Mouse (Mus musculus) c-Kit-positive CD71-negative TER-119-negative erythroid progenitor cells, embryonic 14.5 days (primary cell): ENCODE data around the gene Trak2.
"Not testable (repeated sequence)": the region's sequence is repeated elsewhere in the genome, so short reads cannot be mapped to it uniquely, and the experiment has no call there.

Experiments used
- DNase-seq: peaks from one replicate; pipeline ENCODE4 v3.0.0-alpha.2; 2013; ENCODE audit warnings: low read depth

Trak2 gene

DNA sequence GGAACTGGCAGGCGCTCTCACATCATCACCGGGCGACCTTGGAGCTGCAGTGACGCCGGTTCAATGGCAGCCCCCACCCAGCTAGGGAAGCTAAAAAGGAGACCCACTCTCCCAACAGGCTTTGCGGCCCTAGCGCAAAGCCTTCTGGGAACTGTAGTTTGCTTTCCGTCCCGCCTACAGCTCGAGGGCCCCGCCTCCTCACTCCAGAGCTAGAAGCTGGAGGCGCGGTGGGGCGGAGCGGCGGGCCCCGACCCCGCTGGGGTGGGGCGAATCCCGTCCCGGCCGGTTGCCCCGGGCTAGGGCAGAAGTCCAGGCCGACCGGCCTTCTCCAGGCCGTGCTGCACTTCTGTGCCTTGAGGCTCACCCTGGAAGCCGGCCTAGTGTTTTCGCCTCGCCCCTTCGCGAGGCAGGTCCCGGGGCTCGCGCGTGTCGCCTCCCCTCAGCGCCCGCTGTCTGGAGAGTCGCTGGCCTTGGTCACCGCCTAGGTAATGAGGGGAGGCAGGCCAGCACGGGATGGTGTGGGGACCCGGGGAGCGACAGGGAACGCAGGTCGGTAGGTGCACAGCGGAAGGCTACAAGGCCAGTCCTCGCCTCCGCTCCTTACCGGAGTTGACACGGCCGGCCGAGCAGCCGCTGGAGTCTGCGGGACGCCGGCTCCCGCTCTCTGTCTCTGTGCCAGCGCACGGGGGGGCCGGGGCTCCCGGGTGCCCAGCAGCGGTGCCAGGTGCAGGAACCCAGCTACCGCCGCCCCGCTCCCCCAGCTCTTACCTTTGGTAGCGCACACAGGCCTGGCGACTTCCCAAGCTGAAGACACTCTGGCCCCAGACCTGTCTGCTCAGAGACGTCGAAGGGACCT is at the start of gene Trak2, which contains the start of gene Stradb:
Gene Trak2 (minus strand): TSS at position 65 of the 856 bp plus-strand sequence.
Gene Stradb (plus strand): TSS at position 157 of the 856 bp plus-strand sequence.
- DNase-seq, result peak; percentile 95

DNA sequence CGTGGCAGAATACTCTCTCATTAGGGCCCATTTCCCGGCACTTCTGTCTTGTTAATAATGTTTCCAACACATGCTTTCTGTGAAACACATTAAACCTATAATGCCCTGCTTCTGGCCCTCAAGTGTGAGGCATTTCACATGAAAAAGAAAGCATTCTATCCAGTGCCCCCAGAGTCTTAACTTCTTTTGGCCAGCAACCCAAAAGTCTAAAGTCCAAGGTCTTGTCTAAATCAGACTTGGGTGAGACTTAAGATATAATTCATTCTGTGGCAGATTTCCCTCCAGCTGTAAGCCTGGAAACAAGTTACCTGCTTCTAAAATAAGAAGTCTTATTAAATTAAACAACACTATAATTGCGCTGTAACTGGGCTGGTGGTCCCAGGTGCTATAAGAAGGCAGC is 48.3 kb upstream of the Trak2 start:
- no peak for DNase-seq

DNA sequence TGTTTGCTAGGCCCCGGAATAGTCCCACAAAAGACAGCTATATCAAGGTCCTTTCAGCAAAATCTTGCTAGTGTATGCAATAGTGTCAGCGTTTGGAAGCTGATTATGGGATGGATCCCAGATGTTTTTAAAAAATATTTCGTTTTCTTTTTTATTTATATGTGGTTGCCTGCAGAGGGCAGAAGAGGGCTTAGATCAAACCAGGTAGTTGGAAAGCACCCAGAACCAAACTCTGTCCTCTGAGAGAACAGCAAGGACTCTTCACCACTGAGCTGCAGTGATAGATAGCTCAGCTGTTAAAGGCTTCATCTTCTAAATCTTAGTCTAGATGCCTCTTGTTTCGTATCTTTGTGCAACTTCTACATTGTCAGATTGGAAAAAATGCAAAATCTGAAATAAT is 36.0 kb upstream of the Trak2 start:
- no peak for DNase-seq

DNA sequence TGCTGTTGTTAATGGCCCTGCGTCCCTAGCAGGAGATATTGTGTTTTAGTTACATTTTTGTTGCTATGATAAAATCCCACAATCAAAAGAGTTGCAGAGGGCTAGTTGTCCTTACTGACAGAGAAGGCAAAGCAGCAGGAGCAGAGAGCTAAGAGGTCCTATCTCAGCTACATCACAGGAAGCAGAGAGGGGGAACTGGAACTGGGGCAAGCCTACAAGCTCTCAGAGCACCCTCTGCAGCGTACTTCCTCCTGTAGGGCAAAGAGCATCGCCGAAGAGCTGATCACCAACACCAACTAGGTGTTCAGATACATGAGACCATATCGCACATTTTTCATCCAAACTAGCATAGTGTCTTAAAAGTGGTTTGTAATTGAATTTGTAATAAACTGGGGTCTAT is 22.1 kb upstream of the Trak2 start:
- no peak for DNase-seq

DNA sequence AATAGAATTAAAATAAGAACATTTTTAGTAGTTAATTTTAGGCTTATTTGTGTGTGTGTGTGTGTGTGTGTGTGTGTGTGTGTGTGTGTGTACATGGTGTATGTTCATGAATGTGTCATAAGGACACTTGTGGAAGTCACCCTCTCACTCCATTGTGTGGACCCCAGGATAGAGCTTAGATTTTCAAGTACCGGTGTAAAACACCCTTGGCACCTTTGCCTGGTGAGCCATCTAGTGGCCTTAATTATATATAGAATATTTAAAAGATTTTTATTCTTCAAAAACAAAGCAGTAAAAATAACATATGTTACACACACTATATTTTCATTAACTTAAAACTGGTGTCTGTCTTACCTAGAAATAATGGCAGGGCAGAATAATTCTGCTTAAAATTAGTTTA is 20.5 kb upstream of the Trak2 start:
- no peak for DNase-seq

DNA sequence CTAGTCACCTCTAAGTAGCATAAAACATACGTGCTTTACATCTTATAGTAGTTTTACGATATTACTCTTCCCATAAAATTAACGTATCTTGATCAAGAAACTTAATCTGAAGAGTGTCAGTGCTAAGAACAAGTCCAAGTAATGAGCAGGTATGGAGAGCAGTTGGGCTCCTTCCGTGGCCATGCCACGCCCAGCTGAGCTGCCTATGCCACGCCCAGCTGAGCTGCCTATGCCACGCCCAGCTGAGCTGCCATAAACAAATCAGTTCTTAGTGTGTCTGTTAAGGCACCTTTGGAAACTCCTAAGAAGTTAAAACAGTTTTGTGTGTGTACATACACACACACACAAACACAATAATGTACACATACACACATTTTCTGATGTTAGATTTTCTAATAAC is 19.9 kb upstream of the Trak2 start:
- DNase-seq, result no peak

DNA sequence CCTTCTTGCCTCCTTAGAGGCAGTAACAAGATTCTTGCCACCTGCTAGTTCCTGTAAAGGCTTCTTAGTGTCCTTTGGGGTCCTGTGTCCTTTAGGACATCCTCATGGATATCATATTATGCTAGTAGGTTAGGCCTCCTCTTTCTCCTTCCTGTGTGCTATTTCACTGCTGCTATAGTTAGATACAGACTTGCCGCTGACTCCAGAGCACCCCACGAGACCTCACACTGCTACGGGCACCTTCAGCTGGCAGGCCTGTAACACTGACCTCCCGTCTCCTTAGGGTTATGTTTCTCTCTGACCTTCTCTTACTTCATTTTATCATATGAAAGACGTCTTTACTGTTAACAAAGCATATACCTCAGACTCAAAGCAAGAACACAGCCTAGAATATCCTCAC is 11.4 kb upstream of the Trak2 start:
- no peak for DNase-seq

DNA sequence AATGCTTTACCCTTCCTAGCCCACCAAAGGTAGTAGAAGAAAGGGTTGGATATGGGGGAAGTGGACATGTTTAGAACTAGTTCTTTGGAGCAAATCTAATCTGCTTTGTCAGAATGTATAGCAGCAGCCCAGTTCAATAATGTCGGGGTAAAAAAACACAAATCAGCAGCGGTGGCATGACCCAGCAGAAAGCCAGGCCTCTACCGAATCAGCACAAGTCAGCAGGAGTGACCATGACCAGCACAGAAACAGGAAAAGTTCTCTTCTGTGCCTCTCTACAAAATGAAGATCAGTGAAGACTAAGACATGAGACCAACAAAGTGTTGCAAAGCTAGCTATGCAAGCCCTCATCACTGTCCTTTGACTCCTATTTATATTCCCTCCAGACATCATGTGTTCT is 9.0 kb upstream of the Trak2 start:
- no peak for DNase-seq

DNA sequence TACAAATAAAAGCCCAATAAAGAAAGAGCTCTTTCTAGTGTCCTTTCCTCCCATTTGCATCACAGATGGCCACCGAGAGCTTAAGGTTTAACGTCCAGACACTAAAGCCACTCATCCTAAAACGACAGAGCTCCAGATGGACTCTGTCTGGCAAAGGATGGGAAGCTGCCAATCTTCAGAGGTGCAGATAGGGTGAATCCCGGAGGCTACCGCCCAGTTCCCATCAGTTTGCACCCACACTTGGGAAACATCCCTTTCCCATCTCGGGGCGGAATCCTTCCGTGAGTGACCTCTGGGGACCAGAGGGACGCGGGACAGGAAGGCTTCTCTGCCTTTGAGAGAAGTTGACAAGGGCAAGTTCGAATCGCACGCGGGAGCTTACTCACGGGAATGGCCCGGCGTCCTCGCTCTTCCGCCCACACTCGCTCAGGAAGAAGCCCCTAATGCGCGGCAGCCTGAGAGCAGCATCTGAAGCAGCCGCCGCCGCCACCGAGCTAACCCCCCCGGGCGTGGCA is 322 bp downstream of the Trak2 start:
- no peak for DNase-seq

DNA sequence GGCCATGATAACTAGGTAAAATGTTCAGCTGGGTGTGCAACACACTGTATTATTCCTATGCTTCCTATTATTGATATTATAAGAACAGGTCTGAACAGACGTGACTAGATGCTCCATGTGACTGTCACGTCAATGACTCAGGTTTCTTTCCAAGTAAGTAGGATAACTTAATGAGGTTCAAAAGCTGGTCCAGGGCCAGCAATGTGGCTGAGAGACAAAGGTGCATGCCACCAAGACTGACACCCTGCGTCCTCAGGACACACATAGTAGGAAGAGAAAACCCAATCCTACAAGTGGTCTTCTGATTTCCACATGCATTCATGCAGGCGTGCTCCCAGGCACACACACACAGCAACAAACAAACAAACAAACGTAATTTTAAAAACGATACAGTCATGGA is 2.1 kb downstream of the Trak2 start:
- no peak for DNase-seq

DNA sequence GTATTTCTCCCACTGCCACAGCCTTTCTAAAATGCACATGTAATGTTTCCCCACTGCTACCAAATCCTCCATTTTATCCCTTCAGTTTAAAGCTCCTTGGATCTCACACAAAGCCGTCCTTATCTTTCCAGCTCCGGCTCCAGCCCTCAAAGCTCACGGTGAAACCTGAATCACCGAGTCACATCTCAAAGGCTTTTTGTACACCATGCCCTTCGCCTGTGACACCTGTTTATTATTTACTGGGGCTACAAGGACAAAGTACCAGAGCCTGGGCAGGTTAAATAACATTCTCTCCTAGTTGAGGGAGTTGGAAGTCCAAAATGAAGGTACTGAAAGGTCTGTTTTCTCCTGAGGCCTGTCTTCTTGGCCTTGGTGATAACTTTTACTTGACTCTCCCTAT is 3.2 kb downstream of the Trak2 start:
- no peak for DNase-seq

DNA sequence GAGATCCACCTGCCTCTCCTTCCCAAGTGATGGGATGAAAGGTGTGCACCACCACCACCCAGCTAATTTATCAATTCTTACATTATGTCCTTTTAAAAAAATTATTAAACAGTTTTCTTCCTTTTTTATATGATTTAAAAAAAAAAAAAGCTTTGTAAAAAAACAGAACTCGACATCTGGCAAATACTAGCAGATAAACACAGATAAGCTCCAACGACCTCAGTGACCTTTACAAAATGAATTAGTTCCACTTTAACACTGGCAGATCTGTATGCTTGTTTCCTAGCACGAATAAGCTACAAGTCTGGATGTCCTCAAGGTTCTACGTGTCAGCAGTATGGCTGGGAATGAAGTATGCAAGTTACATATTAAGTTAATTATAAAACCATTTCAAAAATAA is 5.7 kb downstream of the Trak2 start:
- DNase-seq, result no peak

DNA sequence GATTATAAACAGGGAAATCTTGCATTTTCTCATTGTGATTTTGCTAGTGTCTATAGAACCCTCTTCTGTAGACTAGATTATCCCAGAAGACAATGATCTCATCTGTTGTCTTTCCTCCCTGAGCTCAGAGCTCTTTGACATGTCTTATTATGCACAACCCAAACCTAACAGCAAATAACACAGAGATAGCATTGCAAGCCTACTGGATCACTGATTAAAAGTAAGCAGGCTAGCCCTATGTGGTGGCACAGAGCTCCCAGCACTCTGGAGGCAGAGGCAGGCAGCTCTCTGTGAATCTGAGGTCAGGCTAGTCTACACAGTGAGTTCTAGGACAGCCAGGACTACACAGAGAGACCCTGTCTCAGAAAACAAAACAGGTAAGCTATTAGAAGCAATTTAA is 10.4 kb downstream of the Trak2 start:
- DNase-seq, result no peak

DNA sequence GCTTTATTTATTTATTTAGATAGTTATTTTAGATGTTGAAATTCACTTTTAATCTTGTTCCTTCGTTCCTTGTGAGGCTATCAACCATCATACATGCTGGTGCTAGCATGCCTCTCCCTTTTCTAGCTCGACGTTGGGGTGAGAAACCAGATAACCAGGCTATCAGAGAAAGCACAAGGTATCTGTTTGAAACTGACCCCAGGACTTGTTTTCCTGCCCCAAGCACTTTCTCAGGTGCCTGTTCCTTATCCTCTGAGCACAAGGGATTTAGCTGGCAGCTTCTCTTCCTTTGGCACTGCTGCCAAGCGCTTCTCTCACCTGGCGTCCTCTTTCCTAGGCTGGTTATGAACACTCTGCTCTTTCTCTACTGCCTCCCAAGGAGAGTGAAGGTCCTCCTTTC is 10.8 kb downstream of the Trak2 start:
- DNase-seq, result no peak

DNA sequence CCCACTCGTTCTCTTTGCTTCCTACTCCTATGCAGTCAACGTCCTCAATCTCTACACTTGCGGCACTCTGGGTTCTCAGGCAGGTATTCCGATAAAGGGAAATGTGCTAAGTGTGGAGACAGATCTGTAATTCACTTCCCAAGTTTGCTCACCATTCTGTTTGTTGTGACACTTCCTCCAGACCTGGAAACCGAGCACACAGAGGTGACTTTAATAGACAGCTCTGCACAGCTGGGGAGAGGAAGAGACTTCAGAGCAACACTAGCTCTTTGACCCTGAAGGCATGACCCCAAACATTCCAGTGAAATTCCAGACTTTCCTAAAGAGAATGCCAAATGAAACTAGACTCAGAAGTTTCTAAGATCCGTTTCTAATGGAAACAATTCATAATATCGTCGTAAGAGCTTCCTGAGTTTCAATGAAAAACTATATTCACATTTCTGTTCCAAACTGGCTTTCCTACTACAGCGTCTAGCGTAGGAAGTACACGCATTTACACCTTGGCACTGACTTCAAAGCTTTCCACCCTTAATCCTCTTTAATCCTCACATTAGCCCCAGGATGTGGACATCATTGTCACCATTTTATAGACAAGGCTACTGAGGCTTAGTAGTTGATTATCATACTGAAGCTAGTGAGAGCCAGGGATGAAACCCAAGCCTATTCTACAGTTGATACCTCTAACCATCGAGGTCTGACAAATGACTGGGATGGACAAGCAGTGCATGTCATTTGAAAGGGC is 11.9 kb downstream of the Trak2 start:
- no peak for DNase-seq

DNA sequence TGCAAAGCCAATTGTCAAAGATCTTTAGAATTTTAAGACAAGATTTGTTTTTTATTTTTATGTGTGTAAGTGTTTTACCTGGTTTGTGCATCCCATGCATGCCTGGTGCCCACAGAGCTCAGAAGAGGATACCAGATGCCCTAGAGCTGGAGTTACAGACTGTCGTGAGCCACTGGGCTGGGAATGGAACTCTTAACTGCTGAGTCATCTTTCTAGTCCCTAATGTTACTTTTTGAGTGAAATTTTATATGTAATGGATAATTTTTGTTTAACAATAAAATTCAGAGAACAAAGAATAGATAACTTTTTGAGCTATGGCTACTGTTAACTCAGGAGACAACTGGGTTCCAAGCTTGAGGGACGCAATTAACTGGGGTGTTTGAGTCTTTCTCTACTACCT is 13.5 kb downstream of the Trak2 start:
- no peak for DNase-seq

DNA sequence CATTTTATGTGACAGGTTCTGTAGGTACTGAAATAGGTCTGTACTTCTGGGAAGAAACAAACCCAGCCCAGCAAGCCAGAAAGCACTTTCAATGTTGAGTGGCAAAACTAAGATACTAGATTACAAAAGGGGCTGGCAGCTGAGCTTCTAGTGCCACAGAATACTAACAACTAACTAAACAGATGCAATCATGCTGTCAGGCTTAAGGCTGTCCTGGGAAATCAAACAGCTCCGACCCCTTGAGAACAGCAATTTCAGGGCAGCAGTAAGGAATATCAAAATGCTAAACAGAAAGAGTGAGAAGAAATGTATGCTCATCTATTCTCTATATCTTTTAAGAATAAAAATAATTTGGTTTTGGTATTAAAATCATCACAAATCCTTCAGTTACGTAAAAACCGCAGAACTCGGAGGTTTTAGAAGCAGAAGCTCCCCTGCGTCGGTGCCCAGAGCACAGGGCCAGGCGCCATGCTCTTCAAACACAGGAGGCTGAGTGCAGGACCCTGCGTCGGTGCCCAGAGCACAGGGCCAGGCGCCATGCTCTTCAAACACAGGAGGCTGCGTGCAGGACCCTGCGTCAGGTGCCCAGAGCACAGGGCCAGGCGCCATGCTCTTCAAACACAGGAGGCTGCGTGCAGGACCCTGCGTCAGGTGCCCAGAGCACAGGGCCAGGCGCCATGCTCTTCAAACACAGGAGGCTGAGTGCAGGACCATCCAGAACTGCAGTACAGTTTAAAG is 14.3 kb downstream of the Trak2 start:
- not testable (repeated sequence) for DNase-seq

DNA sequence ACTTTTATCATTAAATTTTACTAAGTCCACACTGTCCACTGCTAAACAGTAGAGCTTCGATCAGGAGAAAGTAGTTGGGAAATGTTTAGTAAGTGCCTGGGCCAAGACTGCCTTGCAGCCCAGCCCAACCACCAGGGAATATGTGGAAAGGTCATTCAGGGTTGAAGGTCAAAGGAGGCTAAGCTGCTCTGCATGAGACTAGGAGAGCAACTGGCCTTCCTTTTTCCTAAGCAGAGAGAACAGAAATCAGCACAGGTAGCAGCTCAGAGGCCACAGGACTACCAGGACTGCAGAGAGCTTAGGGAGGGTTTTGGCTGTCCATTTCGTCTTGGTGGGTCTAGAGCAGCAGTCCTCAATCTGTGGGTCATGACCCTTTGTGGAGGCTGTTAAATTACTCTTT is 15.3 kb downstream of the Trak2 start:
- no peak for DNase-seq

DNA sequence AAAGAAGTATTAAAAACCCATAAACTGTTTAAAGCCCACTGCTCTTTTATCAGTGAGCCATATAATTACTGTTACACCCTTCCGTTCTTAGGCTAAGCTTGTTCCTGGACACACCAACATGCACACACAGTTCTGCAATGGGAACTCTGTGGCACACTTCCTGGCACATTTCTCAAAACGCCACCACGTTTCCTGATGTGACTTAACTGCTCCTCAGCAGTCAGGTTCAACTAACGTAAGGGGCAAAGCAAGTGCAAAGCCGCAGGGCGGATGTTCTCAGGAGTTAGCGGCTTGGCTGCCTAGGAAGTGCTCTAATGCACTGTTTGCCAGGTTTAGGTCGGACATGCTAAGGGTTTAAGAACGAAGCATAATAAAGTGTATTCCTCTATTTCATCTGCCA is 17.0 kb downstream of the Trak2 start:
- DNase-seq, result peak; percentile 53

DNA sequence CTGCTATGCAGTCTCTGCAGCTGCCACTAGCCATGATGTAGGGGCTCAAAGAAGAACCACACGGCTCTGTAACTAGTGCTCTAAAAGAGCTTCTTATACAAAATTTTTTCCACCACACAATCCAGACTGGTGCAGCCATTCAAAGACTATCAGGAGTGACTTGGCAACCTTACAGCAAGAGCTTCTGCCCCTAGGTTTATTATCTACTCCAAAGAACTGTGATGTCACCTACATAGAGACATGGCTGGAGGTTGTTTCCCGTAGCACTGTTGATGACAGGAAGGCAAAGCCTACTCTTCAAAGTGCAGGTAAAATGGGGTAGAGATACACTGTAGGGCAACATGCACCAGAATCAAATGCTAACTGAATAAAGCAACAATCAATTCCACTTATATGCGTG is 17.5 kb downstream of the Trak2 start:
- DNase-seq, result no peak

DNA sequence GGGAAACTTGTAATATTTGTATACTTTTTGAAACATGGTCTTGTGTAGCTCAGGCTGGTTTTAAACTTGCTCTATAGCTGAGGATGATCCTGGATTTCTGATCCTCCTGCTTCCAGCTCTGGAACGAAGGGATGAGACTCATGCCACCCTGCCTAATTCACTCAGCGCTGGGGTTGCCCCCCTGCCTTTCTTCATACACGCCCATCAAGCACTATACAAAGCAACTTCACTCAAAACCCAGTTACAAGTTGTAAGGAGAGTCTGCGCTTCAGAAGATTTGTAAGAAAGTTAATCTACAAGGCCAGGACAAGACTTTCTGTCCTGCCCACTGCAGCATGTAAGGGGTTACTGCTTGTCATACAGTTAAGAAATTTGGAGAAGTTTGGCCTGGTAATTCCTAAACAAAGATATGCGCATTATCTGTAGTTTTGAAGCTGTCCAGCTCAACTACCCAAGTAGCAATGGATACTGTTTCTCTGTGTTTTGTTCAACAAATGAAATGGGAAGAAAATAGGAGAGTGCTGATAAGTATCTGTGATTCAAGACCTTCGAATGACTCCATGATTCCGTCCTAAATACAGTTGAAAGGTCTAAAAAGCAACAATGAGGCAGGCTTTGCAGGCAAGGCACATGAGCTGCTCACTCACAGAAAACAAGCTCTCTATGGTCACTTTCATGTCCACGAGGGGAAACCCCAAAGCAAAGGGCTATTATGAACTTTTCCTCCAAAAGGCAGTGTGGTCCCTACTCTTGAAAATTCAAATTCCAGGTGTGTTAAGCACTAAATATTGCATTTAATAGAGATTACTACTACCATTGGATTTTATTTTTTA is 18.4 kb downstream of the Trak2 start:
- no peak for DNase-seq
